Mouse (Mus musculus): ENCODE measurements around the gene Ubac1. TPM values are rescaled to one million over a fixed set of nuclear protein-coding genes. Genes with fewer than 3 reads are reported as not detected.

Gene Ubac1
- polyA plus RNA-seq, 1 experiment from 2014 or later = 96.9 TPM

DNA sequence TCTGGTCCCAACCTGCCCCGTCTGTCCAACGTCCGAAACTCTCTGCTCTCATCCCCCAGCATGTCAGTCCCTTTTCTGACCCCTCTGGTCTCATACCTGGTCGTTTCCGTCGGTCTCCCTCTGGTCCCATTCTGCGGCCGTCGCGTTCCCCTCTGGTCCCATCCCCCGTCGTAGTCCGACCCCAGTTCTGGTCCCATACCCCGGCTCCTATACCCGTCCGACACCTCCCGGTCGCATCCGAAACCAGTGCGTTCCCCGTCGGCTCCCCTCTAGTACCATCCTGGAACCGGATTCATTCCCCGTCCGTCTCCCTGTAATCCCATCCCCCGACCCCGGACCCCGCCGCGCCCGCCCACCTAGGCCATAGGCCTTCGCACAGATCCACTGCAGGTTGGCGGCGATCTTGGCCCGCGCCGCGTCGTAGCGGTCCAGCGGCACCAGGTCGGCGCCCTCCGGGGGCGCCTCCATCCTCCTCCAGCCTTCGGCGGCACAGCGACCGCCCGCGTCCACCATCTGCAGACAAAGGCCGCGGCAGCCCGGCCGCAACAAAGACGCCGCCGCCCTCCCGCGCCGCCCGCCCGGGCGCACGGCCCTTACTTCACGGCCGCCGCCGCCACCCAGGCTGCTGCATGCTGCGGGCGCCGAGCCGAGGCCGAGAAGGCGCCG lies 39.0 kb downstream of the Ubac1 start:
- H3K27ac ChIP-seq = peak overlapping the region; percentile 98
- H3K27me3 ChIP-seq (ENCODE audit: insufficient read depth, poor library complexity, severe bottlenecking) = peaks cover 7% of the 10 kb centered on the region; the same call in 1 of the 2 replicates
- peak; percentile 62 for DNase-seq (ENCODE audit: low spot score)
- WGBS = under 1% methylated on average over 76 of the region's 76 CpGs
- H3K4me3 ChIP-seq = peak overlapping the region; percentile 95
- no peaks in the 10 kb centered on the region for H3K9me3 ChIP-seq
- H3K4me1 ChIP-seq (replicated peaks) = peaks cover 38% of the 10 kb centered on the region
- peaks cover 26% of the 10 kb centered on the region for H3K36me3 ChIP-seq

DNA sequence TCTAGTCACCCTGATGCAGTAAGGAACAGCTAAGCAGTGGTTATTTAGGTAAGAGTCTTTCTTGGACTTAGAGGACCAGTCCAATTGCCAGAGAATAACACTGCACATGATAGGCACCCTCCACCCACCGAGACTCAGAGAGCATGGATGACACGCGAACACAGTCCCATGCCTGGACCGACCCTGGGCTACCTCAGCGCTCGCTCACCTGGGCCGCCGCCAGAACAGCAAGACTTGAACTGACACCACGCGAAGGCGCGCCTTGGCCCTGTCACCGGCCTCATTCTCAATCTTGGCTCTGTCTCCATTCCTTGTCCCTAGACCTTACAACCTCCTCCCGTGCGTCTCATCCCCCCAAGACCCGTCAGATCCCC lies 39.5 kb downstream of the Ubac1 start:
- H3K27me3 ChIP-seq (ENCODE audit: insufficient read depth, poor library complexity, severe bottlenecking) = peaks cover 7% of the 10 kb centered on the region; the same call in 1 of the 2 replicates
- WGBS = under 1% methylated on average over 16 of the region's 16 CpGs
- H3K9me3 ChIP-seq = no peaks in the 10 kb centered on the region
- peaks cover 38% of the 10 kb centered on the region for H3K4me1 ChIP-seq (replicated peaks)
- peak overlapping the region; percentile 95 for H3K4me3 ChIP-seq
- peaks cover 29% of the 10 kb centered on the region for H3K36me3 ChIP-seq
- DNase-seq (ENCODE audit: low spot score) = peak; percentile 41
- peak overlapping the region; percentile 98 for H3K27ac ChIP-seq

DNA sequence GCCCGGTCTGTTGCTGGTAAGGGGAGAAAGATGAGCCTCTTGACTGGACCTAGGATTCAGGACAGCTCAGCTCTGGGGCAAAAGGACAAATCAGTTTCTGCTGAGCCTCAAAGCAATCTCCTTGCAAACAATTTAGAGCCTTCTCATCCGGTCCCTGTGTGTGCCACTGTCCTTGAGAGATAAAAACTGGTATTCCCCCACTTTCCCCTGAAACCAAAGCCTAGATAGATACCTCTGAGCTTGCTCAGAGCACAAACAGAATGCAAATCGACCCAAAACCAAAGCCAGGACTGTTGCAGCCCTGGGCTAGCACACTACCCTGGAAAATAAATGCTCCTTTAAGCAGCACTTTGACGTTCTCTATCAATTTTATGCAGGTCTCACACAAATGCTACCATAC lies 42.5 kb downstream of the Ubac1 start:
- 89% methylated on average over 4 of the region's 4 CpGs for WGBS
- Histone ChIP-seq H3K27me3 (ENCODE audit: insufficient read depth, poor library complexity, severe bottlenecking) (no peaks in the 10 kb centered on the region), H3K4me1 (replicated peaks) (peaks cover 38% of the 10 kb centered on the region), H3K27ac (no peak overlapping the region), H3K36me3 (peaks cover 43% of the 10 kb centered on the region), H3K4me3 (no peak overlapping the region), H3K9me3 (no peaks in the 10 kb centered on the region)
- no peak for DNase-seq (ENCODE audit: low spot score)

DNA sequence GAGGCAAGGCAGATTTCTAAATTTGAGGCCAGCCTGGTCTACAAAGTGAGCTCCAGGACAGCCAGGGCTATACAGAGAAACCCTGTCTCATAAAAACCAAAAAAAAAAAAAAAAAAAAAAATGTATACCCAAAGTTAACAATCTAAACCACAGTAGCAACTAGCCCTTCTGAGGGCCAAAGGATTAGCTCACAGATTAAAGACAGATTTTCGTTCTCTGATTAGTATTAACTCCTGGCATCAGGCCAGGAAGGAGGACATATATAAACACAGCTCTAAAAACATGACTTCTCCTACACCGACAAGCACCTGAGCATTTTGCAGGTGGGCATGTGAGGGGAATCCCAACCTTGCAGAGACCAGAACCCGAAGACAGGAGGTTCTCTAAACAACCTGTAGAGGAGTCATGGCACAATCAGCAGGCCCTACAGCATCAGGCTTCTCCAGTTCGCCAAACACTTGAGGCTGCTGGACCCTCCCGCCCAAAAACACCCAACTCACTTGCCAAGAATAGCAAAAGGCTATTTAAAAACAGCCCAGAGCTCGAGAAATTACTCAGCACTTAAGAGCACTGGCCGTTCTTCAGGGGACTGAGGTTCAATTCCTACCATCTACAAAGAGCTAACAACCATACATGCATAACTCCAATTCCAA lies 43.8 kb downstream of the Ubac1 start:
- Histone ChIP-seq H3K36me3 (peaks cover 56% of the 10 kb centered on the region), H3K9me3 (no peaks in the 10 kb centered on the region), H3K4me3 (no peak overlapping the region), H3K4me1 (replicated peaks) (peaks cover 31% of the 10 kb centered on the region), H3K27ac (no peak overlapping the region), H3K27me3 (ENCODE audit: insufficient read depth, poor library complexity, severe bottlenecking) (no peaks in the 10 kb centered on the region)
- DNase-seq (ENCODE audit: low spot score) = no peak
- WGBS = 92% methylated on average over 7 of the region's 7 CpGs

DNA sequence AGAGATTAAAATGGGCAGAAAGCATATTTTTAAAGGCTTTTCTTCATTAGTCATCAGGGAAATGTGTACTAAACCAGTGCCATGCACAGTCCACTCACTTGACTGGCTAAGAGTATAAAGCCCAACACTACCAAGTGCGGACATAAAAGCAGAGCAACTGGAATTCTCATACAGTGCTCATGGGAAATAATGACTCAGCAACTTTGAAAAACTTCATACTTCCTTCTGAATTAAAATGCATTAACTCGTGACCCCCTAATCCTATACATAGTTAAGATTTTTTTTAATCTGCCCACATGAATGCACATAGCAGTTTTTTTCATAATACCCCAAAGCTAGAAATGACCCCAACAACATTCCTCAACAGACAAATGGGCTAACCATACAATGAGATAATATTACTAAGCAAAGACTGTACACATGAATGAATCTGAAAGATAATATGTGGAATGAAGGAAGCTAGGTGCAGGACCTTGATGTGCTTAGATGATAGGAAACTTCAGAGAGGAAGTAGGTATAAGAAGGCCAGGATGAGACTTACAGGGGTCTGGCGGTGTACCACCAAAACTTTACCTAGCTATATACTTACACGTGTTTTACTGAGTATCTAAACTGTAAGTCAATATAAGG lies 46.3 kb downstream of the Ubac1 start:
- 91% methylated on average over 4 of the region's 4 CpGs for WGBS
- no peaks in the 10 kb centered on the region for H3K9me3 ChIP-seq
- peaks cover 68% of the 10 kb centered on the region for H3K36me3 ChIP-seq
- H3K27ac ChIP-seq = no peak overlapping the region
- no peak overlapping the region for H3K4me3 ChIP-seq
- no peak for DNase-seq (ENCODE audit: low spot score)
- peaks cover 12% of the 10 kb centered on the region for H3K4me1 ChIP-seq (replicated peaks)
- no peaks in the 10 kb centered on the region for H3K27me3 ChIP-seq (ENCODE audit: insufficient read depth, poor library complexity, severe bottlenecking)

DNA sequence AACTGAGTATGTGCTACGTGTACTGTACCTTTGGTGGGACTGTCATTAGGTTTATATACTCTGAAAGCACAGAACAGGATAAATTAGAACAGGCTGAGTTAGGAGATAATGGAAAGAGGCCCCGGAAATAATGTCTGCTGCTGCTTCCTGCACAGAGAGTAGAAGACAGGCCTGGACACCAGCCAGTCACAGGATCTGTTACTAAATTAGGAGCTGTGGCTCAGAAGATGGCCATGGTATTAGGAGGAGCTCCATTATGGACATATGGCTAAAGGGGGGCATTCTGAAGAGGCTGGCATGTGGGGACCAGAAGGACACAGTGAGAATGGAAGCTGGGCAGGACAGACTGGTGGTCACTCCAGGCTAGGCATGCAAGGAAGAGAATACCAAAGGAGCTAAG lies 51.1 kb downstream of the Ubac1 start:
- 89% methylated on average over 2 of the region's 2 CpGs for WGBS
- peaks cover 72% of the 10 kb centered on the region for H3K36me3 ChIP-seq
- H3K9me3 ChIP-seq = no peaks in the 10 kb centered on the region
- H3K27me3 ChIP-seq (ENCODE audit: insufficient read depth, poor library complexity, severe bottlenecking) = no peaks in the 10 kb centered on the region
- DNase-seq (ENCODE audit: low spot score) = no peak
- no peak overlapping the region for H3K4me3 ChIP-seq
- no peak overlapping the region for H3K27ac ChIP-seq
- peaks cover 4% of the 10 kb centered on the region; the same call in 1 of the 2 replicates for H3K4me1 ChIP-seq (replicated peaks)

DNA sequence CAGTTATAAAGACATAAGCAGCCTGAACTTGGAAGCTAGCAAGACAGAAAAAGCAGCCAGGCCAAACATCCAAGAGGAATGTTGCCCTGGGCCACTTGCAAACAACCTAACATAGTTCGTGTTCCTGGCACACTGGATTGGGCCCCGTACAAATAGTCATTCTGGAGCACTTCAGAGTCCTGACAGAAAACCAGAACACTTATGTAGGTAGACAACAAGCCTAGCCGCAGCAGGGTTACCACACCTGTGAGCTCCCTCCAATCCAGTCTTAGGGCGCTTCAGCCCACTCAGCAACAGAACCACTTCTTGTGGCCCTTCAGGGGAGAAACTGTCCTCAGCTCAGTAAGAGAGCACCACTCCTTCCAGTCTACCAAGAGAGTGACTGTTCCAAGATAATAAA lies 52.2 kb downstream of the Ubac1 start:
- no peak for DNase-seq (ENCODE audit: low spot score)
- Histone ChIP-seq H3K27ac (no peak overlapping the region), H3K27me3 (ENCODE audit: insufficient read depth, poor library complexity, severe bottlenecking) (no peaks in the 10 kb centered on the region), H3K4me3 (no peak overlapping the region), H3K9me3 (no peaks in the 10 kb centered on the region), H3K36me3 (peaks cover 83% of the 10 kb centered on the region), H3K4me1 (replicated peaks) (peaks cover 4% of the 10 kb centered on the region; the same call in 1 of the 2 replicates)
- WGBS = 95% methylated on average over 4 of the region's 4 CpGs

DNA sequence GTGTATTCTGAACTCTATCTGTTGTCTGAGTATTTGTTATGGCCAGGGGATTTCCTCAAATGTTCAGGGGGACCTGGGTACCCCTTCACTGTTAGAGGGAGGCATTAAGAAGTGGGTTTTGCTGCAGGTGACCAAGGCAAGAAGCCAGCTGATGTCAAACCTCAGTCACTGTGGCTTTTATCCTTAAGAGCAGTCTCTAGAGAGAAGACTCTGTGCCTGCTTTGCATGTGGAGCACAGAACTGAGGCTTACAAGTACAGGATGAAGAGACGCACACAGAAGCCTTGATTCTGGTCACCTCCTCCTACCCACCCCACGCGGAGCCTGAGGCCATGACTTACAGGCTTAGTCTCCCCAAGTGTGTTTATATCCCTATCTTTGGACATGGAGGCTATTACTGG lies 72.3 kb downstream of the Ubac1 start:
- Histone ChIP-seq H3K4me3 (no peak overlapping the region), H3K27me3 (ENCODE audit: insufficient read depth, poor library complexity, severe bottlenecking) (no peaks in the 10 kb centered on the region), H3K36me3 (peaks cover 95% of the 10 kb centered on the region), H3K4me1 (replicated peaks) (no peaks in the 10 kb centered on the region), H3K9me3 (no peaks in the 10 kb centered on the region), H3K27ac (no peak overlapping the region)
- WGBS = 92% methylated on average over 3 of the region's 3 CpGs
- DNase-seq (ENCODE audit: low spot score) = no peak

Other genes starting within 250 kb of the Ubac1 start
- gene Lcn11, start 244.7 kb downstream of the Ubac1 start, polyA plus RNA-seq (2016; fragmentation: Nextera tagmentation; extraction: Ambion mirVana) = not detected in 2 replicates
- not detected in 2 replicates for gene Gm13539, start 239.5 kb downstream of the Ubac1 start, polyA plus RNA-seq (2016; fragmentation: Nextera tagmentation; extraction: Ambion mirVana)
- gene Glt6d1, start 205.9 kb downstream of the Ubac1 start, polyA plus RNA-seq (2016; fragmentation: Nextera tagmentation; extraction: Ambion mirVana) = not detected in 2 replicates
- not detected in 2 replicates for gene Lcn9, start 198.6 kb downstream of the Ubac1 start, polyA plus RNA-seq (2016; fragmentation: Nextera tagmentation; extraction: Ambion mirVana)
- not detected in 2 replicates for gene Sohlh1, start 174.5 kb downstream of the Ubac1 start, polyA plus RNA-seq (2016; fragmentation: Nextera tagmentation; extraction: Ambion mirVana)
- 0.45 and 1.0 TPM in 2 replicates for gene Kcnt1, start 158.0 kb downstream of the Ubac1 start, polyA plus RNA-seq (2016; fragmentation: Nextera tagmentation; extraction: Ambion mirVana)
- gene Camsap1, start 38.5 kb downstream of the Ubac1 start, polyA plus RNA-seq (2016; fragmentation: Nextera tagmentation; extraction: Ambion mirVana) = 33.4 and 48.7 TPM in 2 replicates
- 6.2 and 8.4 TPM in 2 replicates for gene Nacc2, start 101.5 kb upstream of the Ubac1 start, polyA plus RNA-seq (2016; fragmentation: Nextera tagmentation; extraction: Ambion mirVana)
- 4.4 and 6.3 TPM in 2 replicates for gene Lhx3, start 186.5 kb upstream of the Ubac1 start, polyA plus RNA-seq (2016; fragmentation: Nextera tagmentation; extraction: Ambion mirVana)
- gene Qsox2, start 215.8 kb upstream of the Ubac1 start, polyA plus RNA-seq (2016; fragmentation: Nextera tagmentation; extraction: Ambion mirVana) = 19.1 and 20.4 TPM in 2 replicates